Mouse (Mus musculus) hindbrain, embryonic 15.5 days (tissue): ENCODE data around the gene Hnrnph1. TPM values are rescaled to one million over a fixed set of nuclear protein-coding genes. Genes with fewer than 3 reads are reported as not detected.

Experiments
- ATAC-seq: fragments of 200-750 bp; cut with Nextera tagmentation; 2 replicates; pipeline ENCODE4 v1.8.0; 2017; ENCODE audit warnings: low read depth, moderate number of reproducible peaks, moderate TSS enrichment; ENCODE audit not compliant: low FRiP score
- H3K27ac ChIP-seq: fragments of 300-500 bp; sonication (generic); replicated peaks from 2 replicates; pipeline ENCODE4 v1.5.1; 2015; ENCODE audit warnings: mild to moderate bottlenecking, inconsistent platforms
- H3K27me3 ChIP-seq: fragments of 300-500 bp; sonication (generic); 2 replicates; pipeline ENCODE4 v1.6.1; 2015; ENCODE audit warnings: control low read depth, inconsistent platforms
- H3K36me3 ChIP-seq: fragments of 300-500 bp; sonication (generic); 2 replicates; pipeline ENCODE4 v1.6.1; 2015; ENCODE audit warnings: control low read depth, inconsistent platforms
- H3K4me1 ChIP-seq: fragments of 300-500 bp; sonication (generic); replicated peaks from 2 replicates; pipeline ENCODE4 v1.6.1; 2015; ENCODE audit warnings: control low read depth, inconsistent platforms
- H3K4me2 ChIP-seq: fragments of 300-500 bp; sonication (generic); 2 replicates; pipeline ENCODE4 v1.6.1; 2015; ENCODE audit warnings: moderate library complexity, mild to moderate bottlenecking, inconsistent platforms
- H3K4me3 ChIP-seq: fragments of 300-500 bp; sonication (generic); 2 replicates; pipeline ENCODE4 v1.5.1; 2015; ENCODE audit warnings: mild to moderate bottlenecking, inconsistent platforms
- H3K9ac ChIP-seq: fragments of 300-500 bp; sonication (generic); 2 replicates; pipeline ENCODE4 v1.6.1; 2015; ENCODE audit warnings: inconsistent platforms
- H3K9me3 ChIP-seq: fragments of 300-500 bp; sonication (generic); 2 replicates; pipeline ENCODE4 v1.6.1; 2016; ENCODE audit warnings: control low read depth, inconsistent platforms
- WGBS: fragments of 180-500 bp; shearing (Covaris S2); methylation state at CpG from one replicate; pipeline ENCODE4 v1.1.7; 2015; 5-methylcytosine and 5-hydroxymethylcytosine counted together
- polyA plus RNA-seq: library from polyadenylated mRNA; unstranded; fragments of >200 nt; fragmentation: Nextera tagmentation; extraction: Ambion mirVana; gene quantifications from 2 replicates; pipeline ENCODE4 v1.2.1, GENCODE M21; 2015

The Hnrnph1 gene
- polyA plus RNA-seq, 1 experiment from 2014 or later = 418 TPM

- Histone ChIP-seq H3K4me2 (no peak overlapping the region), H3K4me1 (no peaks in the 10 kb centered on the region), H3K27ac (no peak overlapping the region), H3K9ac (no peak overlapping the region), H3K9me3 (no peaks in the 10 kb centered on the region), H3K4me3 (no peak overlapping the region), H3K36me3 (peaks cover 74% of the 10 kb centered on the region), H3K27me3 (no peaks in the 10 kb centered on the region)
- 86% methylated on average over 6 of the region's 6 CpGs for WGBS
- ATAC-seq = no peak
Observed at GRCm38 (mm10) chr11:50393306-50393705, 16.5 kb downstream of the Hnrnph1 start.

DNA sequence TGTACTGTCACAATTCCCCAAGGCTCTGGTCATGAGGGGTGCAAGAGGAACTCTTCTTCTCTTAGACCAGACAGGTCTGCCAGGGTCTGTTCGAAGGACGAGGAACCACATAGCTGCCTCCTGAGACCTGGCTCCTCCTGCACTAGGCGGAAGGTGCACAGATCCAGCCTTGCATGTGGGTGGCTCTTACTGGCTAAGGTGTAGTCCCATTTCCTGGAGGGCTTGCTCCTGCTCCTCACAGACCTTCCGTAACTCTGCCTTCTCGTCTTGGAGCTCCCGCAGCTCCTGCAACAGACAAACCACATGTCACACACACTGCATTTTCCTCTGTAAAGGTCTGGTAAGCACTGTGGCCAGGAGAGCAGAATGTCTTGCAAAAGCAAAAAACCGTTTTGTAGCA, 17.9 kb downstream of the Hnrnph1 start:
- Histone ChIP-seq H3K9me3 (no peaks in the 10 kb centered on the region), H3K36me3 (peaks cover 75% of the 10 kb centered on the region)
- WGBS = 94% methylated on average over 7 of the region's 7 CpGs

DNA sequence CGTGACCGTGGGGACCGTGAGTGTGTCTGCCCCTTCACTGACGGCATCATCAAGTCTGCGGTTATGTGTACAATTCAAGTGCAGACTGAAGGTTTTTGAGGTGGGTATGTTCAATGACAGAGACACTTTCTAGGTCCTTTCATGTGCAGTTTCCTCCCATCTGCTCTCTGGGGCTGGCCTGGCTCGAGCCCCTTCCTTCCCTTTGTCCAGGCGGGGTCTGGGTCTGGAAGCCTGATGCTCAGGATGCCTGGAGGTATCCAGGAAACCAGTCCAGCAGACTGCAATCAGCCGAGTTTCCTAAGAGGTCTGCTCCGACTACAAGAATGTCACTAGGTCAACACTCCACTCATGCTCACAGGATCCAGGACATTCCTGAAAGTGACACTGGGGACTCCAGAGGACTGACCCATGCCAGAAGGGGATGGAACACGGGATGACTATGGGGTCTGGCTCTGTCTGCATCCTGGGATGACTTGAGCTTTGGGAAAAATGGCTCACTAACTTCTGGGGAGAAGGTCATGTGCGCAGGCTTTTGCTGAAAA, 20.0 kb downstream of the Hnrnph1 start:
- ATAC-seq = no peak
- Histone ChIP-seq H3K4me1 (no peaks in the 10 kb centered on the region), H3K9me3 (no peaks in the 10 kb centered on the region), H3K36me3 (peaks cover 80% of the 10 kb centered on the region), H3K9ac (no peak overlapping the region), H3K4me3 (no peak overlapping the region), H3K27ac (no peak overlapping the region), H3K4me2 (no peak overlapping the region), H3K27me3 (no peaks in the 10 kb centered on the region)
- 70% methylated on average over 11 of the region's 11 CpGs for WGBS

More for the DNA sequence above, 17.9 kb downstream of the Hnrnph1 start:
- Histone ChIP-seq H3K9ac (no peak overlapping the region), H3K27me3 (no peaks in the 10 kb centered on the region), H3K4me2 (no peak overlapping the region), H3K4me1 (no peaks in the 10 kb centered on the region), H3K27ac (no peak overlapping the region), H3K4me3 (no peak overlapping the region)
- ATAC-seq = no peak

- Histone ChIP-seq H3K9me3 (no peaks in the 10 kb centered on the region), H3K4me2 (no peak overlapping the region), H3K4me1 (no peaks in the 10 kb centered on the region), H3K27ac (no peak overlapping the region), H3K9ac (no peak overlapping the region), H3K4me3 (no peak overlapping the region), H3K27me3 (no peaks in the 10 kb centered on the region), H3K36me3 (peaks cover 80% of the 10 kb centered on the region)
- WGBS = 79% methylated on average over 9 of the region's 9 CpGs
- no peak for ATAC-seq
Observed at GRCm38 (mm10) chr11:50397316-50397715, 20.5 kb downstream of the Hnrnph1 start.

DNA sequence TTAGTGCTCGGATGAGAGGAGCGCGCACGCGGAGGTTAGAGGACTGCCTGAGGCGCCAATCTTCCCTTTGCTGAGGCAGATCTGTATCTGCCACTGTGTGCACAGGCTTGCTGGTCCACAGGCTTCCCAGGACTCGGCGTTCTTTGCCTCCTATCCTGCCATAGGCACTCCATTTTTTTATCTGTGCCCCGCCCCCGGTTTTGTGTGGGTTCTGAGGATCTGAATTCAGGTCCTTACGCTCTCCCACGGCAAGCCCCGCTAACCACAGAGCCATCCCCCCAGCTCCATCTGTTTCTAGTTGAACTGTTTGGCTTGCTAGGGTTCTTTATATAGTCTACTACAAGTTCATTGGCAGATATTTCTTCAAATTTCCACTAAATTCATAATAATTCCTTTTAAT, 22.0 kb downstream of the Hnrnph1 start:
- Histone ChIP-seq H3K36me3 (peaks cover 70% of the 10 kb centered on the region), H3K4me3 (no peak overlapping the region), H3K4me2 (no peak overlapping the region), H3K27me3 (no peaks in the 10 kb centered on the region), H3K4me1 (no peaks in the 10 kb centered on the region), H3K9me3 (no peaks in the 10 kb centered on the region), H3K9ac (no peak overlapping the region), H3K27ac (no peak overlapping the region)
- 92% methylated on average over 13 of the region's 13 CpGs for WGBS
- no peak for ATAC-seq

DNA sequence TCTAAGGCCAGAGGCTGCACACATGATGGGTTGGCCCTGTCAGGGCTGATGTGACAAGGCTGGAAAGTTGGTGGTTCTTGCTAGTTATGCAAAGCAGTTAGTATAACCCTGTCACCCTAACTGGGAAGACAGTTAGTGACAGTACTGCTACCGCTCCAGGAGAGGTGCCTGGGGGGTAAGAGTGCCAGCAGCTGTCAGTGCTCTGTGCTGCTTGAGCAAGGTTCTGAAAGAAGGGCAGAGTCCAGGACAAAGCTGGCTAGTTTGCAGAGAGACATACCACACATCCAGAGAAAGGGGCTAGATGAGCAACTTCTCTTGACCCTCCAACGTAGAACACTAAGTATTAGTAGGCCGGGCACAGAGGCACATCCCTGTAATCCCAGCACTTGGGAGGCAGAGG, 25.7 kb downstream of the Hnrnph1 start:
- ATAC-seq = no peak
- 93% methylated on average over 3 of the region's 3 CpGs for WGBS
- H3K27ac ChIP-seq = no peak overlapping the region
- H3K9ac ChIP-seq = no peak overlapping the region
- no peaks in the 10 kb centered on the region for H3K27me3 ChIP-seq
- peaks cover 58% of the 10 kb centered on the region for H3K36me3 ChIP-seq
- no peaks in the 10 kb centered on the region for H3K4me1 ChIP-seq
- no peak overlapping the region for H3K4me3 ChIP-seq
- no peaks in the 10 kb centered on the region for H3K9me3 ChIP-seq
- H3K4me2 ChIP-seq = no peak overlapping the region

GRCm38 (mm10) chr11:50403367-50404014, 26.7 kb downstream of the Hnrnph1 start:
- Histone ChIP-seq H3K27ac (no peak overlapping the region), H3K9ac (no peak overlapping the region), H3K4me2 (no peak overlapping the region), H3K27me3 (no peaks in the 10 kb centered on the region), H3K9me3 (no peaks in the 10 kb centered on the region), H3K4me1 (no peaks in the 10 kb centered on the region), H3K4me3 (no peak overlapping the region), H3K36me3 (peaks cover 50% of the 10 kb centered on the region)
- 0 out of 2 replicates have a peak, but pooled peaks have one; percentile 56 for ATAC-seq
- 62% methylated on average over 10 of the region's 10 CpGs for WGBS

- Histone ChIP-seq H3K27me3 (no peaks in the 10 kb centered on the region), H3K27ac (no peak overlapping the region), H3K4me2 (no peak overlapping the region), H3K36me3 (peaks cover 39% of the 10 kb centered on the region), H3K4me3 (no peak overlapping the region), H3K9ac (no peak overlapping the region), H3K9me3 (no peaks in the 10 kb centered on the region), H3K4me1 (no peaks in the 10 kb centered on the region)
- ATAC-seq = no peak
- WGBS = 69% methylated on average over 6 of the region's 6 CpGs
Observed at GRCm38 (mm10) chr11:50407235-50407634, 30.4 kb downstream of the Hnrnph1 start.

- H3K9ac ChIP-seq = no peak overlapping the region
- ATAC-seq = no peak
- H3K4me3 ChIP-seq = no peak overlapping the region
- H3K27ac ChIP-seq = no peak overlapping the region
- H3K27me3 ChIP-seq = no peaks in the 10 kb centered on the region
- 94% methylated on average over 6 of the region's 6 CpGs for WGBS
- H3K4me1 ChIP-seq = no peaks in the 10 kb centered on the region
- H3K9me3 ChIP-seq = no peaks in the 10 kb centered on the region
- H3K4me2 ChIP-seq = no peak overlapping the region
- H3K36me3 ChIP-seq = peaks cover 56% of the 10 kb centered on the region
Observed at GRCm38 (mm10) chr11:50415563-50416241, 38.9 kb downstream of the Hnrnph1 start.

GRCm38 (mm10) chr11:50417856-50418255, 41.1 kb downstream of the Hnrnph1 start:
- H3K36me3 ChIP-seq = peaks cover 47% of the 10 kb centered on the region
- H3K9me3 ChIP-seq = no peaks in the 10 kb centered on the region
- no peak overlapping the region for H3K27ac ChIP-seq
- no peak overlapping the region for H3K4me2 ChIP-seq
- WGBS = 82% methylated on average over 2 of the region's 2 CpGs
- no peak for ATAC-seq
- H3K4me3 ChIP-seq = no peak overlapping the region
- H3K4me1 ChIP-seq = peaks cover 6% of the 10 kb centered on the region
- no peaks in the 10 kb centered on the region for H3K27me3 ChIP-seq
- H3K9ac ChIP-seq = no peak overlapping the region

DNA sequence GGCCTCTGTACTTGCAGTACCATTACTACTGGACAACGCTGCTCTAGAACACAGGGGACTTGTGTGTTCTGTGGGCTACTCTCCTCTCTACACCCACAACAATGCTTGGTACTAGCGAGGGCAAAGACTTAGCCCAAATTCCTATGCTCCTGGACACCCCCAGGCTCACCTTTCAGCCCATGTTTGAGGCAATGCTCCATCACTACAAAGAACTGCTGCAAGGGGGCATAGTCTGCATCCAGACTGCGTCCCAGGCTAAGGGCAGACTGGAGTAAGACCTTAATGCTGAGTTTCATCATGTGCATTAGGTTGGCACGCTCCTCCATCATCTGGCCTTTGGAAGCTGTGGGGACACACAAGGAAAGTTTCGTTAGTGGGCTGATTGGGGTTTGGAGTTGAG, 44.7 kb downstream of the Hnrnph1 start:
- Histone ChIP-seq H3K36me3 (peaks cover 21% of the 10 kb centered on the region), H3K27me3 (no peaks in the 10 kb centered on the region), H3K4me1 (peaks cover 6% of the 10 kb centered on the region), H3K4me2 (peak overlapping the region; percentile 69), H3K9ac (peak overlapping the region; percentile 17; the same call in 1 of the 2 replicates), H3K4me3 (peak overlapping the region; percentile 37), H3K9me3 (no peaks in the 10 kb centered on the region), H3K27ac (peak overlapping the region; percentile 58)
- peak; percentile 70 for ATAC-seq
- 44% methylated on average over 5 of the region's 5 CpGs for whole genome bisulfite sequencing

GRCm38 (mm10) chr11:50421934-50422780, 45.4 kb downstream of the Hnrnph1 start:
- peak overlapping the region; percentile 17; the same call in 1 of the 2 replicates for H3K9ac ChIP-seq
- WGBS = 23% methylated on average over 22 of the region's 22 CpGs
- H3K4me1 ChIP-seq = peaks cover 6% of the 10 kb centered on the region
- H3K9me3 ChIP-seq = no peaks in the 10 kb centered on the region
- peak; percentile 97 for ATAC-seq
- no peaks in the 10 kb centered on the region for H3K27me3 ChIP-seq
- H3K4me2 ChIP-seq = peak overlapping the region; percentile 69
- peak overlapping the region; percentile 80 for H3K27ac ChIP-seq
- peak overlapping the region; percentile 37 for H3K4me3 ChIP-seq
- H3K36me3 ChIP-seq = peaks cover 15% of the 10 kb centered on the region
